Mouse (Mus musculus) heart, postnatal 25 days (tissue): Measurements from ENCODE around the gene Sap30bp. TPM values are rescaled to one million over a fixed set of nuclear protein-coding genes. Genes with fewer than 3 reads are reported as not detected.

Experiments used
- DNase-seq: peaks from one replicate; pipeline ENCODE4 v3.0.0; 2022; ENCODE audit warnings: low spot score
- intact Hi-C: fragments of 180-260 bp; cut with DNase I; formaldehyde crosslinking; loops from one replicate; pipeline ENCODE4 v1.15.1; 2025
- total RNA-seq, 2 experiments: library from RNA; stranded (reverse); gene quantifications; 2 replicates each; pipeline ENCODE4 v1.2.3; 2021

Gene Sap30bp
- total RNA-seq, 2 experiments from 2014 or later, result 14.1 to 17.4 TPM

- no peak for DNase-seq
- intact Hi-C loops, result no loop called here
These were observed 15.2 kb downstream of the Sap30bp start for GRCm38 (mm10) chr11:115948316-115948715.

- DNase-seq, result no peak
- intact Hi-C loops, result no loop called here
These were observed 17.6 kb downstream of the Sap30bp start for GRCm38 (mm10) chr11:115950719-115951118.

- intact Hi-C loops, result no loop called here
- DNase-seq, result no peak
These were observed 21.6 kb downstream of the Sap30bp start for GRCm38 (mm10) chr11:115954712-115955111.

GRCm38 (mm10) chr11:115955195-115955858 is 22.2 kb downstream of the Sap30bp start:
- no peak for DNase-seq
- intact Hi-C loops, result no loop called here

- DNase-seq, result no peak
- intact Hi-C loops, result no loop called here
These were observed 23.4 kb downstream of the Sap30bp start for GRCm38 (mm10) chr11:115956453-115956852.

GRCm38 (mm10) chr11:115957971-115958370 is 24.9 kb downstream of the Sap30bp start:
- intact Hi-C loops, result no loop called here
- no peak for DNase-seq

GRCm38 (mm10) chr11:115959018-115959417 is 25.9 kb downstream of the Sap30bp start:
- intact Hi-C loops, result no loop called here
- DNase-seq, result no peak

GRCm38 (mm10) chr11:115962651-115963412 is 29.8 kb downstream of the Sap30bp start:
- intact Hi-C loops, result no loop called here
- DNase-seq, result no peak

- intact Hi-C loops, result no loop called here
- peak; percentile 61 for DNase-seq
These were observed 32.0 kb downstream of the Sap30bp start for GRCm38 (mm10) chr11:115964977-115965604.

- no peak for DNase-seq
- intact Hi-C loops, result no loop called here
These were observed 35.8 kb downstream of the Sap30bp start for GRCm38 (mm10) chr11:115968731-115969405.

- no peak for DNase-seq
- intact Hi-C loops, result no loop called here
These were observed 37.1 kb downstream of the Sap30bp start for GRCm38 (mm10) chr11:115970006-115970673.

- DNase-seq, result no peak
- intact Hi-C loops, result no loop called here
These were observed 37.9 kb downstream of the Sap30bp start for GRCm38 (mm10) chr11:115971016-115971415.

GRCm38 (mm10) chr11:115974309-115975082 is 41.4 kb downstream of the Sap30bp start, which contains the start of gene Itgb4:
Gene Itgb4 (plus strand): TSS chr11:115974709.
- no peak for DNase-seq
- intact Hi-C loops, result no loop called here

GRCm38 (mm10) chr11:115975083-115975420 is 42.0 kb downstream of the Sap30bp start:
- DNase-seq, result no peak
- intact Hi-C loops, result no loop called here

- intact Hi-C loops, result no loop called here
These were observed 42.5 kb downstream of the Sap30bp start for GRCm38 (mm10) chr11:115975544-115975943.

GRCm38 (mm10) chr11:115982472-115982871 is 49.4 kb downstream of the Sap30bp start:
- intact Hi-C loops, result no loop called here
- DNase-seq, result no peak

More at GRCm38 (mm10) chr11:115975544-115975943, 42.5 kb downstream of the Sap30bp start:
- no peak for DNase-seq

- intact Hi-C loops, result no loop called here
These were observed 50.2 kb downstream of the Sap30bp start for GRCm38 (mm10) chr11:115983291-115983690.

GRCm38 (mm10) chr11:115989686-115990085 is 56.6 kb downstream of the Sap30bp start:
- intact Hi-C loops, result no loop called here
- DNase-seq, result no peak

More at GRCm38 (mm10) chr11:115983291-115983690, 50.2 kb downstream of the Sap30bp start:
- no peak for DNase-seq

- intact Hi-C loops, result no loop called here
- DNase-seq, result no peak
These were observed 59.0 kb downstream of the Sap30bp start for GRCm38 (mm10) chr11:115992098-115992497.
